Mouse (Mus musculus): ENCODE data around the gene Cald1. TPM values are rescaled to one million over a fixed set of nuclear protein-coding genes. Genes with fewer than 3 reads are reported as not detected.

Gene Cald1
- polyA plus RNA-seq, 1 experiment: 0.63 TPM

GRCm38 (mm10) chr6:34749526-34749925, 151.2 kb downstream of the Cald1 start:
- H3K36me3 ChIP-seq (ENCODE audit: control insufficient read depth): peaks cover 2% of the 10 kb centered on the region; the same call in 1 of the 2 replicates
- no peak for TF ChIP-seq TAL1 (IDR thresholded peaks at IDR 0.05; ENCODE audit: low read length)
- no peak for TF ChIP-seq GATA1 (IDR thresholded peaks at IDR 0.05; ENCODE audit: low read length)
- H3K4me1 ChIP-seq (ENCODE audit: control insufficient read depth): no peaks in the 10 kb centered on the region
- no peak overlapping the region for H3K4me3 ChIP-seq (replicated peaks)
- H3K27me3 ChIP-seq (ENCODE audit: control insufficient read depth): no peaks in the 10 kb centered on the region
- H3K9me3 ChIP-seq (ENCODE audit: control insufficient read depth, low read length): no peaks in the 10 kb centered on the region

- no peaks in the 10 kb centered on the region for H3K27me3 ChIP-seq (ENCODE audit: control insufficient read depth)
- TF ChIP-seq GATA1 (IDR thresholded peaks at IDR 0.05; ENCODE audit: low read length) (no peak), TAL1 (IDR thresholded peaks at IDR 0.05; ENCODE audit: low read length) (no peak)
- no peak overlapping the region for H3K4me3 ChIP-seq (replicated peaks)
- H3K9me3 ChIP-seq (ENCODE audit: control insufficient read depth, low read length): no peaks in the 10 kb centered on the region
- peaks cover 2% of the 10 kb centered on the region; the same call in 1 of the 2 replicates for H3K36me3 ChIP-seq (ENCODE audit: control insufficient read depth)
- no peaks in the 10 kb centered on the region for H3K4me1 ChIP-seq (ENCODE audit: control insufficient read depth)
These were observed 152.3 kb downstream of the Cald1 start for GRCm38 (mm10) chr6:34750487-34751120.

GRCm38 (mm10) chr6:34751625-34752024, 153.3 kb downstream of the Cald1 start:
- no peaks in the 10 kb centered on the region for H3K27me3 ChIP-seq (ENCODE audit: control insufficient read depth)
- TF ChIP-seq TAL1 (IDR thresholded peaks at IDR 0.05; ENCODE audit: low read length) (no peak), GATA1 (IDR thresholded peaks at IDR 0.05; ENCODE audit: low read length) (no peak)
- no peaks in the 10 kb centered on the region for H3K9me3 ChIP-seq (ENCODE audit: control insufficient read depth, low read length)
- peaks cover 2% of the 10 kb centered on the region; the same call in 1 of the 2 replicates for H3K36me3 ChIP-seq (ENCODE audit: control insufficient read depth)
- no peaks in the 10 kb centered on the region for H3K4me1 ChIP-seq (ENCODE audit: control insufficient read depth)
- no peak overlapping the region for H3K4me3 ChIP-seq (replicated peaks)

GRCm38 (mm10) chr6:34754448-34754847, 156.1 kb downstream of the Cald1 start:
- no peaks in the 10 kb centered on the region for H3K9me3 ChIP-seq (ENCODE audit: control insufficient read depth, low read length)

GRCm38 (mm10) chr6:34758340-34758739, 160.0 kb downstream of the Cald1 start:
- H3K4me3 ChIP-seq (replicated peaks): no peak overlapping the region
- H3K36me3 ChIP-seq (ENCODE audit: control insufficient read depth): no peaks in the 10 kb centered on the region; the same call in 1 of the 2 replicates
- TF ChIP-seq TAL1 (IDR thresholded peaks at IDR 0.05; ENCODE audit: low read length): no peak
- no peak for TF ChIP-seq GATA1 (IDR thresholded peaks at IDR 0.05; ENCODE audit: low read length)

More at GRCm38 (mm10) chr6:34754448-34754847, 156.1 kb downstream of the Cald1 start:
- Histone ChIP-seq H3K4me3 (replicated peaks) (no peak overlapping the region), H3K27me3 (ENCODE audit: control insufficient read depth) (no peaks in the 10 kb centered on the region), H3K36me3 (ENCODE audit: control insufficient read depth) (no peaks in the 10 kb centered on the region; the same call in 1 of the 2 replicates), H3K4me1 (ENCODE audit: control insufficient read depth) (no peaks in the 10 kb centered on the region)
- TF ChIP-seq TAL1 (IDR thresholded peaks at IDR 0.05; ENCODE audit: low read length) (no peak), GATA1 (IDR thresholded peaks at IDR 0.05; ENCODE audit: low read length) (no peak)

GRCm38 (mm10) chr6:34760023-34760422, 161.7 kb downstream of the Cald1 start:
- no peaks in the 10 kb centered on the region; the same call in 1 of the 2 replicates for H3K36me3 ChIP-seq (ENCODE audit: control insufficient read depth)
- no peaks in the 10 kb centered on the region for H3K9me3 ChIP-seq (ENCODE audit: control insufficient read depth, low read length)
- H3K4me1 ChIP-seq (ENCODE audit: control insufficient read depth): peaks cover 3% of the 10 kb centered on the region
- H3K27me3 ChIP-seq (ENCODE audit: control insufficient read depth): no peaks in the 10 kb centered on the region
- no peak overlapping the region for H3K4me3 ChIP-seq (replicated peaks)
- TF ChIP-seq GATA1 (IDR thresholded peaks at IDR 0.05; ENCODE audit: low read length) (no peak), TAL1 (IDR thresholded peaks at IDR 0.05; ENCODE audit: low read length) (no peak)

More at GRCm38 (mm10) chr6:34758340-34758739, 160.0 kb downstream of the Cald1 start:
- H3K4me1 ChIP-seq (ENCODE audit: control insufficient read depth): peaks cover 3% of the 10 kb centered on the region
- no peaks in the 10 kb centered on the region for H3K27me3 ChIP-seq (ENCODE audit: control insufficient read depth)
- no peaks in the 10 kb centered on the region for H3K9me3 ChIP-seq (ENCODE audit: control insufficient read depth, low read length)

GRCm38 (mm10) chr6:34765721-34766120, 167.4 kb downstream of the Cald1 start:
- Histone ChIP-seq H3K4me3 (replicated peaks) (no peak overlapping the region), H3K36me3 (ENCODE audit: control insufficient read depth) (no peaks in the 10 kb centered on the region; the same call in 1 of the 2 replicates), H3K4me1 (ENCODE audit: control insufficient read depth) (peaks cover 16% of the 10 kb centered on the region), H3K9me3 (ENCODE audit: control insufficient read depth, low read length) (no peaks in the 10 kb centered on the region), H3K27me3 (ENCODE audit: control insufficient read depth) (no peaks in the 10 kb centered on the region)
- no peak for TF ChIP-seq TAL1 (IDR thresholded peaks at IDR 0.05; ENCODE audit: low read length)
- TF ChIP-seq GATA1 (IDR thresholded peaks at IDR 0.05; ENCODE audit: low read length): no peak

GRCm38 (mm10) chr6:34769984-34770383, 171.7 kb downstream of the Cald1 start:
- Histone ChIP-seq H3K27me3 (ENCODE audit: control insufficient read depth) (no peaks in the 10 kb centered on the region), H3K36me3 (ENCODE audit: control insufficient read depth) (peaks cover 3% of the 10 kb centered on the region; the same call in 1 of the 2 replicates)
- TF ChIP-seq GATA1 (IDR thresholded peaks at IDR 0.05; ENCODE audit: low read length) (no peak), TAL1 (IDR thresholded peaks at IDR 0.05; ENCODE audit: low read length) (no peak)

GRCm38 (mm10) chr6:34770491-34770890, 172.2 kb downstream of the Cald1 start:
- H3K4me3 ChIP-seq (replicated peaks): no peak overlapping the region
- no peaks in the 10 kb centered on the region for H3K27me3 ChIP-seq (ENCODE audit: control insufficient read depth)
- no peak for TF ChIP-seq GATA1 (IDR thresholded peaks at IDR 0.05; ENCODE audit: low read length)
- TF ChIP-seq TAL1 (IDR thresholded peaks at IDR 0.05; ENCODE audit: low read length): no peak
- no peaks in the 10 kb centered on the region for H3K9me3 ChIP-seq (ENCODE audit: control insufficient read depth, low read length)
- H3K4me1 ChIP-seq (ENCODE audit: control insufficient read depth): peaks cover 14% of the 10 kb centered on the region
- H3K36me3 ChIP-seq (ENCODE audit: control insufficient read depth): peaks cover 3% of the 10 kb centered on the region; the same call in 1 of the 2 replicates

More at GRCm38 (mm10) chr6:34769984-34770383, 171.7 kb downstream of the Cald1 start:
- Histone ChIP-seq H3K4me3 (replicated peaks) (no peak overlapping the region), H3K4me1 (ENCODE audit: control insufficient read depth) (peaks cover 14% of the 10 kb centered on the region), H3K9me3 (ENCODE audit: control insufficient read depth, low read length) (no peaks in the 10 kb centered on the region)

Measured in erythroblast, embryonic 14.5 days (primary cell).